Mouse (Mus musculus): ENCODE measurements around the gene 2900026A02Rik. TPM values are rescaled to one million over a fixed set of nuclear protein-coding genes. Genes with fewer than 3 reads are reported as not detected.

The 2900026A02Rik gene
- total RNA-seq, 2 experiments from 2014 or later, result 40.1 to 41.4 TPM

GRCm38 (mm10) chr5:113179843-113180682 is 41.0 kb downstream of the 2900026A02Rik start:
- DNase-seq, result peak; percentile 91
- intact Hi-C loops (cut with DNase I), result loop anchor here (2.0 kb wide), 1 partner anchor 45 kb away; no protein-coding TSS in a partner anchor

DNA sequence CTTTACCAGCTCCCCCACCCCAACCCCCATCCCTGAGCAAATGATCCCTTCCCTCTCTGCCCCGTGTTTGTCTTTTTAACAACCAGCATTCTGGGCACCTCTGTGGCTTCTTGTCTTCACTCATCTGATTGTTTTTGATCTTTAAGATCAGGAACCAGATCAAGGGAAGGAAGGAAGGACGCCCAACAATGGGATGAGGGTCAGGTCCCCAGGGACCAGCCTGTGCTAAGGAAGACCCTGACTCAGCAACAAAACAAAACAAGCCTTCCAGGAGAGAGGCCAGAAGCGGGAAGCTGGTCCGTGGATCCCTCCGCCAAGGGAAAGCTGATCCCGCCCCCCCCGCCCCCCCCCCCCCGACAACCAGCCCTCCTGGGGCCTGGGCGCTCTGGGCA is 41.6 kb downstream of the 2900026A02Rik start:
- no peak for DNase-seq
- intact Hi-C loops (cut with DNase I), result no loop called here

DNA sequence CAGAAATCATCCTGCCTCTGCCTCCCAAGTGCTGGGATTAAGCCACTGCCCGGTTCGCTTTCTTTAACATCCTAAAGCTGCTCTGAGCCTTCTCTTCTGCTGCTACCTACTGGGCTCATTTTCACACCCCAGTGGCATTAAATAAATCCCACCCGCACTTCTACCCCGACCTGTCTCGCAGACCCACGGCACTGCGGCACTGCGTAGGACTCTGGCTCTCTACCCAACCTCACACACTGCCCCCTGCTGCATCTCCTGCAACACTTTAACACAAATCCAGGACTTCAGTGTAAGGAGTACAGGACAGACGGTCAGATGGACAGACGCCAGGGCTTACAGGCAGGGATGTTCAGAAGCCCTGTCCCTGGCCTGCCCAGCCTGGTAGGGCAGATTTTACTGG is 45.1 kb downstream of the 2900026A02Rik start:
- no peak for DNase-seq
- intact Hi-C loops (cut with DNase I), result no loop called here

DNA sequence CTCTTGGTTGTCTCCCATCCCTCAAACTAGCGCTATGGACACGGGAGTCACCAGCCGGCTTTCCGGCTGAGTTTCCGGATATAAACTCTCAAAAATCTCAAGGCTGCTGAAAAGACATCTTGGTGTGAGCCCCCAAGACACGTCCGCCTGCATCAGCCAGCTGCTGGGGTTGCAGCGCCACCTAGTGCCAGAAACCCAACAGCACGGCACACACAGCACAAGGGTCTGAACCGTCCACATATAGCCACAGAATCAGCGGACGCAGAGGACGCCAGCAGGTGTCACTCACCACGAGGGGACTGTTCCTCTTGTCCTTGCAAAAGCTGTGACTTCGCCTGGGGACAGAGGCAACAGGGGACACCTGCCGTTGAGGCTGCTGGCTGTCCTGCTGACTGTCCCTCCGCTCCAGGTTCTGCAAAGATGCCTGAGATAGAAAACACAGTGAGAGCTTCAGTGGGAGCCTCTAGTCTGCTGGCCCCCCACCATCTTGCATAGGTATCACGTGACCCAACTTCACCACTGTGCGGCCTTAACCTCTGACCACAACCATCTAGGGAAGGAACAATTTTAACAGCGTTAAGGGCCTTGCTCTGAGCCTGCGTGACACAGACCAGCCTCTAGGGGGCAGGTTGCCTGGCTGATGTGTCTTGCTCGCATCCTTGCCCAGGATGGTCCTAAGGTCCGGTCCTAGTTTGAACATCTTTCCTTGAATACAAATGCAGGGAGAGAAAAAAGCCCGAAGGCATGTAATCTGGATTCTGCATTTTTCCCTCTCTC is 45.9 kb downstream of the 2900026A02Rik start:
- DNase-seq, result peak; percentile 40
- intact Hi-C loops (cut with DNase I), result no loop called here

GRCm38 (mm10) chr5:113173318-113173717 is 47.7 kb downstream of the 2900026A02Rik start:
- DNase-seq, result peak; percentile 70
- intact Hi-C loops (cut with DNase I), result no loop called here

GRCm38 (mm10) chr5:113171968-113172578 is 49.0 kb downstream of the 2900026A02Rik start:
- intact Hi-C loops (cut with DNase I), result no loop called here
- no peak for DNase-seq

DNA sequence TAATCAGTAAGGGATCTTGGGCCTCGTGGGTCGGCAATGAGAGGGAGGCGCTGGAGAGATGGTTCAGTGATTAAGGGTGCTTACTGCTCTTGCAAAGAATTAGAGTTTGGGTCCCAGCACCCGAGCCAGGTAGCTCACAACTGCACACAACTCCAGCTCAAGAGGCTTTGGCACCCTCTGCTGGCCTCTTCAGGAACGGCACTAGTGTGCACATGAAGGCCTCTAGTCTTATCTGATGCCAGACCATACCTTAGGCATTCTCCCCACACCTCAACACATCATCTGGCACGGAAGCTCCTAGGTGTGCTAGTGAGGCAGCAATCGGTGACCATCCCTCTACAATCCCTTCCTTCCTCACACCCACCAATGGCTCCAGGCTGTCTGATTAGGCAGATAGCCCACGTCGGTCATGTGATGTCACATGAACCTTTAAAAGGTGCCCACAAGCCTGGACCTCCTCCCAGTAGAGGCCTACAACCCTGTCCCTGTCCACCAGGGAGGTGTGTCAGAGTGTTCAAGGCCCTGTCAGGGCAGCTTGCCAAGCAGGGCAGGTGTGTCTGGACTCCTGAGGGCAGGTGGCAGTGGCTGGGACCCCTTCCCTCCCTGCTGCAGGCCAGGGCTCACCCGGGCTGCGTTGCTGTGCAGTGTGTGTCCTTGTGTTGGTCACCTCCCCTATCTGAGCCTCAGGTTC is 50.8 kb downstream of the 2900026A02Rik start:
- intact Hi-C loops (cut with DNase I), result no loop called here
- no peak for DNase-seq

DNA sequence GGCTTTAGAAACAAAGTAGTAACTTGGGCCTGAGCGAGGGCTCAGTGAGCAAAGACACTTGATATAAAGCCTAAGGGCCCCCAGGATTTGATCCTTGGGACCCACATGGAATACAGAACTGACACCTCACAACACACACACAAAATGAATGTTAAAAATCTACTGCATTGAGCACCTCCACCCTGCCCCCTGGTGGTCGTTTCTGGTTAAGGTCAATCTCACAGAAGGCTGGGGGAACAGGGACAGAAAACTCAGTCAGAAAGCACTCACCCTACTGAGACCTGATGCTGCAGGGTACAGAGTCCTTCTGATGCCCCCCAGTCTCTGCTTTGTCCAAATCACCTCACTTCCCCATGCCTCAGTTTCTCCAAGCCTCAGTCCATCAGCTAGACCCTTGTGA is 53.3 kb downstream of the 2900026A02Rik start:
- intact Hi-C loops (cut with DNase I), result loop anchor here (5.0 kb wide), 1 partner anchor 65 kb away; no protein-coding TSS in a partner anchor

DNA sequence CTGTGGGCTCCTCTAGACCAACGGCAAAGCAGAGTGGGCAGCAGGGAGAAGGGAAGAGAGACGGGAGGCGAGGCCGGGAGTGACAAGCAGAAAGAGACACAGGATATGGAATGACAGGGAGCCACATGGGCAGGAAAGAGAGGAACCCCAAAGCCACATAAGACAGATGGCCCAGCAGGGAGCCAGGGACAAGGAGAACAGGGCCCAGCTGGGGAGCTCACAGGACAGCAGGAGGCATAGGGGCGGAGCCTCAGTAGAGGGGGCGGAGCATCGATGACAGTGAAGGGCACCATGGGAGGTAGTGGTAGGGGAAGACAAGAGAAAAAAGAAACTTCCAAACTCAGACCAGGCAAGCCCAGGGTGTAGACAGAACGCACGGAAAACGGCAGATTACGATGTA is 55.6 kb downstream of the 2900026A02Rik start:
- intact Hi-C loops (cut with DNase I), result loop anchor here (5.0 kb wide), 1 partner anchor 63 kb away; no protein-coding TSS in a partner anchor
- no peak for DNase-seq

More for the DNA sequence above, 53.3 kb downstream of the 2900026A02Rik start:
- DNase-seq, result peak; percentile 68

GRCm38 (mm10) chr5:113164873-113165441 is 56.1 kb downstream of the 2900026A02Rik start:
- intact Hi-C loops (cut with DNase I), result loop anchor here (5.0 kb wide), 1 partner anchor 63 kb away; no protein-coding TSS in a partner anchor
- DNase-seq, result peak; percentile 63

DNA sequence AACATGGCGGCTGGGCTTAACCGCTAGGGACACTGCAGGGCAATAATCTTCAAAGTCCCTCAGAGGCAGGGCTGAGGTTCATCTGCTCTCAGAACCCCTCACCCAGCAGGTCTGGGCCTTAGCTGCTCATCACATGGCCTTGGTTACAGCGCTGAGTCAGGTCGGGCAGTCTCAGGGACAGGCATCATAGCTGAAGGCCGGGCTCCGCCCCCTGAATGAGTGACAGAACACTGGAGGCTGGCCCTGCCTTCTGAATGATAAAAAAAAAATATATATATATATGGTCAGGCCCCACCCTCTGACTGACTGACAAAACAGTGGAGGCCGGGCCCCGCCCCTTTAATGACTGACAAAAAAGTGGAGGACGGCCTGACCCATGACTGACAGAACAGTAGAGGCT is 56.6 kb downstream of the 2900026A02Rik start:
- intact Hi-C loops (cut with DNase I), result no loop called here
- DNase-seq, result no peak

GRCm38 (mm10) chr5:113163116-113163515 is 57.9 kb downstream of the 2900026A02Rik start:
- DNase-seq, result no peak
- intact Hi-C loops (cut with DNase I), result no loop called here

DNA sequence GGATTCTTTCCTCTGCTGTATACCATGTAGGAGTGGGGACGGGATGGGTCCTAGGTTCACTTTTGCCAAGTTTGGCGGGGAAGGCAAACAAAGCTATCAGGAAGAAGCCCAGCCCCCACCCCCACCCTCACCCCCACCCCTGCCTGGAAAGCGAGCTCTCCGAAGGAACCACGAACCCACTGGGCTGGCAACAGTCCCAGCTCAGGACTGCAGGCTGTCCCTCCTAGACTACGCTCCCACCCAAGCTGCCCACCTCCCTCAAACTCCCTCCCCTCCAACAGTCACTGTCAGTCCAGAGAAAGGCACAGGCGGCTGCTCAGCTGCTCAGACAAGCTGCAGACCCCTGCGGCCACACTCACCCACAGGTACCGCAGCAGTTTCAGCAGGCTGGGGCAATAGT is 58.3 kb downstream of the 2900026A02Rik start:
- intact Hi-C loops (cut with DNase I), result no loop called here
- no peak for DNase-seq

DNA sequence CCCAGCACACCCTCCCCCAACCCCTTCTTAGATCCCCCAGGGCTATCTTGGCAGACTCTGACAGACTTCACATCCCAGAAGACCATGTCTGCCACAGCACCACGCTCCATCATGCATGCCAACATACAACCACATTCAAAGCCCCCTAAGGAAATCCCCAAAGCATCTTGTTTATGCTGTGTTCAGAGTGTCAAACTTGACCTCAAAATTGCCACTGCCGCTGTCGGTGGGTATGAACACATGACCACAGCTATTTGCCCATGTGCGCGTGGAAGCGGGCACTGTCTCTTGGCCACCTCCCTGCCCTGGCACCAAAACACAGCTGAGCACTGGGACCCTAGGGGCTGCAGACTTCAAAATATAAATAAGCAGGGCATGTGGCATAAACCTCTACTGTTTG is 59.5 kb downstream of the 2900026A02Rik start:
- intact Hi-C loops (cut with DNase I), result no loop called here
- DNase-seq, result no peak

DNA sequence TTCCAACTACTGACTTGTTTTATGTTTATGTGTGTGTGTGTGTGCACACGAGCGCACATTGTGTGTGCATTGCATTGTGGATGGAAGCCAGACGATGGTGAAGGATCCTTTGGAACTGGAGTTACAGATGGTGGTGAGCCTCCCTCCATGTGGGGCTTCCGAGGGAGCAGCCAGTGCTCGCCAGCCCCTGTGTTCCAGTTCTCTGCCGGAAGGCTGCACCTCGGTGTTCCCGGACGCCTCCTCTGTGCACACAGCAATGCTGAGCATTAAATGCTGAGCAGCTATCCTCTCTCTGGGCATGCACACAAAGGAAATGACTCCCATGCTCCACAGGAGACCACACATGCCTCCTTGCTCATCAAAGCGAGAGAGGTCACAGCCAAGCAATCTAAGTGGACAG is 60.7 kb downstream of the 2900026A02Rik start:
- intact Hi-C loops (cut with DNase I), result no loop called here
- DNase-seq, result no peak

DNA sequence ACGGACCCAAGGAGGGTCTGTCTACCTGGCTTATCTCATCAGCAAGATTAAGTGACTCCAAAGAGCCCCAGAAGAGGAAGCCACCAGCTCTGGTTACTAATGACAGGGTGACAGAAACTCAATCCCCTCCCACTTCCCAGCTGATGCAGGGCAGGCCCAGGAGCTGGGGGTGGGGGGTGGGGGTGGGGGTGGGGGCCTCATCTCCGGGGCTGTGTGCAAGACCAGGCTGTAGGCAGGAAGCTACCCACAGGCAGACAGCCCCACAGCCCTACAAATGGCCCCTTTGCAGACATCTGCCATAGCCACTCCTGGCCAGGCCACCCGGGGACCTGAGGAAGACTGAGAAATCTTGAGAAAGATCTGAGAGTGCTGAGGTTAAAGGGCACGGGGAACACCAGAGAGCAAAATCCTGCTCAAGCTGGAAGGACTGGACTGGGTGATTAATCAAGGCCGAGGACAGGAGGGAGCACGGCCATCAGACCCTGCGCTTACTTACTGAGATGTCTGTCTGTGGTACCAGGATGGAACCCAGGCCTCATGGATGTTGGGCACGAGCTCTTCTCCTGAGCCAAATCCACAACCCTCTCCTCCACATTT is 62.2 kb downstream of the 2900026A02Rik start:
- intact Hi-C loops (cut with DNase I), result no loop called here
- DNase-seq, result no peak

DNA sequence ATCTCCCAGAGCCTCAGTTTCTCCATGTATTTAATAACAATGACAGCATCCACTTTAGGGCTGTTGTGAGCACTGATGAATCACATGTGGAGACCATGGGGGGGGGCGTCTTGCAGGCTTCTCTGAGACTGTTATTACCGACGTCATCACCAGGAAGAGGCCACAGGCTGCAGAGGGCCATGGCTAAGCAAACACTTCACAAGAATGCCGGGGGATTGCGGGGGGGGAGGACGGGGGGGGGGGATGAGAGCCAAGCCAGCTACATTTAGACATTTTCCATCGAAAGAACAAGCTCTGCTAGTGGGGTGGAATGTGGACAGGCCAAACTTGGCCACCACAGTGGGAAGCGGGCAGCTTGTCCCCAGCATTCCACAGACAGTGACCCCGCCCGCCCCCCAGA is 63.4 kb downstream of the 2900026A02Rik start:
- intact Hi-C loops (cut with DNase I), result no loop called here
- DNase-seq, result no peak

- intact Hi-C loops (cut with DNase I), result no loop called here
- no peak for DNase-seq
These were observed 64.0 kb downstream of the 2900026A02Rik start for GRCm38 (mm10) chr5:113157006-113157405.

DNA sequence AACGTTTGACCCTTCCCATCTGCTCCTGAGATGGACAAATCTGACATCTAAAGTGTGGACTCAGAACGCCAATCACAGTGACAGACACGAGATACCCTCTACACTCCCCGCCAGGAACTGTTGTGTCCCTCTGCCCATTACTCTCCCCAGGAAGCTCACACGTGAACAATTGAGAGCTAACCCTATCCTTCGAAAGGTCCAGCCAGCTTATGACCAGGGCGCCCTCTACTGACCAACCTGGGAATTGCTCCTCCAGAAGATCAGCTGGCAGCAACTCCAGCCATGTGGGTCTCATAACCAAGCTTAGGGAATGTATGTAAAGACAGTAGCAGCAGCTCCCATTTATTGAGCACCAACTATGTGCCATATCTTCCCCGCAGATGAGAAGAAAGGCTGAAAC is 65.9 kb downstream of the 2900026A02Rik start:
- intact Hi-C loops (cut with DNase I), result no loop called here
- DNase-seq, result peak; percentile 85

- intact Hi-C loops (cut with DNase I), result no loop called here
- DNase-seq, result no peak
These were observed 66.6 kb downstream of the 2900026A02Rik start for GRCm38 (mm10) chr5:113154441-113154840.
